Mouse (Mus musculus) forelimb bud, embryonic 11.5 days (tissue): ENCODE results near the gene Med12l.

Source experiments
- DNase-seq: peaks from one replicate; pipeline ENCODE4 v3.0.0-alpha.2; 2012; ENCODE audit warnings: low read depth, low spot score

Med12l gene

GRCm38 (mm10) chr3:59316077-59316476 lies 310.5 kb downstream of the Med12l start:
- DNase-seq: no peak

- peak; percentile 50 for DNase-seq
Observed at GRCm38 (mm10) chr3:59321278-59321876, 315.8 kb downstream of the Med12l start.

GRCm38 (mm10) chr3:59328526-59328925 lies 322.9 kb downstream of the Med12l start:
- no peak for DNase-seq

- DNase-seq: no peak
Observed at GRCm38 (mm10) chr3:59341647-59342427, 336.2 kb downstream of the Med12l start.

- no peak for DNase-seq
Observed at GRCm38 (mm10) chr3:59343026-59343425, 337.4 kb downstream of the Med12l start.

GRCm38 (mm10) chr3:59344065-59344905 lies 338.7 kb downstream of the Med12l start, which contains the start of gene Igsf10:
Igsf10 (minus strand) TSS chr3:59344394.
- DNase-seq: peak; percentile 85

GRCm38 (mm10) chr3:59351768-59352167 lies 346.1 kb downstream of the Med12l start:
- no peak for DNase-seq

- DNase-seq: no peak
Observed at GRCm38 (mm10) chr3:59354156-59354555, 348.5 kb downstream of the Med12l start.

- DNase-seq: peak; percentile 67
Observed at GRCm38 (mm10) chr3:59360102-59360501, 354.5 kb downstream of the Med12l start.

GRCm38 (mm10) chr3:59361895-59362294 lies 356.3 kb downstream of the Med12l start:
- DNase-seq: no peak
